Mouse (Mus musculus): Measurements from ENCODE around the gene Efemp2.

DNA sequence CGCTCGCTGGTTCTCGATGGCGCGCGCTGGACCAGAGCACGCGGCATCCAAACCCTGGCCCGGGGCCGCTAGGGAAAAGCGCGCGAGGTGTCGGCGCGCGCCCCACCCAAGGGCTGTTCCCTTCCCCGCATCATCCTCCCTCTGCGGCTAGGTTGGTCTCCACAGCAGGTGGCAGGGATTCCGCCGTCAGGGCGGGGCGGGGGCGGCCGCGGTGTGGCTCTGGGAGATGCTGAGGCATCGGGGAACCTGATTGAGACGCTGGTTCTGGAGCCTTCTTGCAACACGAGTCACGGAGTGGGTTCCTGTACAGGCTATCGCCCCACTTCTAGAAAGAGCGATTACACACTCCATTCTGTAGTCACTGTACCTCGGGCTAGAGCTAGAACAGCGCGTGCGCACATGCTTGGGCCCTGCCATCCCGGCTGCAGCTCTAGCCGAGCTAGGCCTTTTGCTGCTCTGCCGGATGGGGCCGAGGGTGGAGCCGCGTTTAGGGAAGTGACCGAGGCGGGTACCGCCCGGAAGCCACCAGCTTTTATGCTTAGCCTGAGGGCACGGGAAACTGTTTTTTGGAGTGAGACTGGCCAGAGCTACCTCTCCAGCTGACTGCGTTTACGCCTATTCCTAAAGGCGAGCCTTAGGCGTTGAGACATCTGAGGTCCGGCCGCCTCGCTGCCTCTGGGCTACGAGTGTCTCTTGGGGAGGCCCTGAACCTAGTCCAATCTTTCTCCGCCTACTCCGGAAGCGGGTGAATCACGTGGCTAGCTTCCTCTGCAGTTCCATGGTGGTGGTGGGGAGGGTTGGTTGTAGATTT, 17.3 kb downstream of the Efemp2 start:
- peak; percentile 81 for TF ChIP-seq POLR2A (IDR thresholded peaks at IDR 0.05; ENCODE audit: insufficient read length, low read depth)
- no peak for TF ChIP-seq E2F4 (IDR thresholded peaks at IDR 0.05; ENCODE audit: insufficient read depth)
- peak; percentile 88 for TF ChIP-seq POLR2AphosphoS2 (IDR thresholded peaks at IDR 0.05; ENCODE audit: insufficient read length, low read depth)
- TF ChIP-seq MAX (IDR thresholded peaks at IDR 0.05; ENCODE audit: low read depth), result no peak
- no peak for TF ChIP-seq TCF12 (IDR thresholded peaks at IDR 0.05; ENCODE audit: insufficient read depth, poor library complexity, severe bottlenecking)
- no peak for TF ChIP-seq CEBPB (IDR thresholded peaks at IDR 0.05; ENCODE audit: insufficient read depth, poor library complexity, severe bottlenecking)

Measured in myocyte (in vitro differentiated cells).